Mouse (Mus musculus) kidney, postnatal 36 days (tissue): ENCODE results near the gene Sall2.

Source experiments
- DNase-seq, 2 experiments: peaks; one replicate each; pipeline ENCODE4 v3.0.0; 2021 to 2022; ENCODE audit warnings: mixed read lengths in 2 of 2

Sall2 gene

GRCm38 (mm10) chr14:52295558-52296264 is 32.9 kb downstream of the Sall2 start:
- peak in 1 of 2 experiments; percentile 18 for DNase-seq

GRCm38 (mm10) chr14:52284191-52284590 is 44.4 kb downstream of the Sall2 start:
- DNase-seq, result no peak

- DNase-seq, result no peak
These were observed 44.9 kb downstream of the Sall2 start for GRCm38 (mm10) chr14:52283629-52284028.

DNA sequence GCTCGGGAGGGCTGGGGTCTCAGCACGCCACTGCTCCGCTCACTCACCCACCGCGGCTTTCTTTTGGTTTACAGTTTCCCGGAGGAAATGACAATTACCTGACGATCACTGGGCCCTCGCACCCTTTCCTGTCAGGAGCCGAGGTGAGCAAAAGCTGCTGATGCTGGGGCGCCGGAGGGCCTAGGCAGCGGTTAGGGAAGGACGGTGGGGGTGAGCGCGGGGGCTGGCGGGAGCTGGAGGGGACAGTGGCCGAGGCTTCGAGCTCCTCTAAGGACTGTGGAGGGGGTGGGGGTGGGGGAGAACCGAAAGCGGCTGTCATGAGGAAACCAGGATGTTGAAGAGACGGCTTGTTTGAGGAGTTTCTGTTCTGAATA is 48.8 kb downstream of the Sall2 start:
- peak in 1 of 2 experiments; percentile 40 for DNase-seq

- DNase-seq, result peak; percentile 98
These were observed 49.4 kb downstream of the Sall2 start, which contains the start of the genes Tox4 and Rab2b for GRCm38 (mm10) chr14:52278932-52279746. Gene Tox4 (plus strand): TSS chr14:52279146. Gene Rab2b (minus strand): TSS chr14:52279545.

- DNase-seq, result no peak
These were observed 51.4 kb downstream of the Sall2 start for GRCm38 (mm10) chr14:52277210-52277609.

GRCm38 (mm10) chr14:52272781-52273180 is 55.8 kb downstream of the Sall2 start:
- DNase-seq, result no peak
